Mouse (Mus musculus): ENCODE results near the gene Grk6.

Gene Grk6

DNA sequence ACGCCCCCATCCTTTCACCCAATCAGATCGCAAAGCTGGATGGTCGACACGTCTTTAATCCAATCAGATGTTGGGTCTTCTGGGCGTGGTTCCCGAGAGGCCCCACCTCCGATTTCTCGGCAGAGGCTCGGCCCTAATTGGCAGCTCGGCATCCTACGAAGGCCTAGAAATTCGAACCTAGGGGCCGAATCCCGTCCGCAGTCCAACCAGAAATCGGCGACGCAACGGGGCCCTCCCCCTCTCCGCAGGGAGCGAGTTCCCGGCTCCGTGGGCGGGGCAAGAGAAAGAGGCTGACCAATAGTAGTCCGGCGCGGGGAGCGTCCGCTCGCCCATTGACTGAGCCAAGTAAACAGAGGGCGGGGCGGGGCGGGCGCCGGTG is at the start of gene Grk6:
Gene Grk6, plus strand, starts transcription at position 136 of the 379 bp plus-strand sequence.
- peak; percentile 99 for DNase-seq (ENCODE audit: low read depth in 1 of 2, low spot score in 2 of 2)

DNA sequence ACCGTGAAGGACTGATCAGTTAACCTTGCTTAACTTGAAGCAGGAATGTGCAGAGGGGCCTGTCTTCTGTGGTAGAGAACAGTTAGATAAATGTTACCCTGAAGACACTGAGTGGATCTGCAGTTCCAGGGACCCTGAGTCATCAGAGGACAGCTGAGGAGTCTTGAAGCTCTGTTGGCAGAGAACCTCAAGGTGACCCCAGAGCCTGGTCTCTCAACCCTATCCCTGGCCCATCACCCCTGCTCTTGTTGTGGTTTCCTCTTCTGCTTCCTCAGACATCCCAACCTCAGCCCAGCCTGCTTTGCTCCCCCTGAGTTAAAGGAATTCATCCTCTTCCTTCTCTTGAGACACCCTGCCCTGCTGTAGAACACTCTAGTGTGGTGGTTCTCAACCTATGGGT is 46.8 kb upstream of the Grk6 start, which contains the start of gene Slc34a1:
Gene Slc34a1, plus strand, starts transcription at position 100 of the 400 bp plus-strand sequence.
- no peak for DNase-seq (ENCODE audit: low read depth in 1 of 2, low spot score in 2 of 2)

DNA sequence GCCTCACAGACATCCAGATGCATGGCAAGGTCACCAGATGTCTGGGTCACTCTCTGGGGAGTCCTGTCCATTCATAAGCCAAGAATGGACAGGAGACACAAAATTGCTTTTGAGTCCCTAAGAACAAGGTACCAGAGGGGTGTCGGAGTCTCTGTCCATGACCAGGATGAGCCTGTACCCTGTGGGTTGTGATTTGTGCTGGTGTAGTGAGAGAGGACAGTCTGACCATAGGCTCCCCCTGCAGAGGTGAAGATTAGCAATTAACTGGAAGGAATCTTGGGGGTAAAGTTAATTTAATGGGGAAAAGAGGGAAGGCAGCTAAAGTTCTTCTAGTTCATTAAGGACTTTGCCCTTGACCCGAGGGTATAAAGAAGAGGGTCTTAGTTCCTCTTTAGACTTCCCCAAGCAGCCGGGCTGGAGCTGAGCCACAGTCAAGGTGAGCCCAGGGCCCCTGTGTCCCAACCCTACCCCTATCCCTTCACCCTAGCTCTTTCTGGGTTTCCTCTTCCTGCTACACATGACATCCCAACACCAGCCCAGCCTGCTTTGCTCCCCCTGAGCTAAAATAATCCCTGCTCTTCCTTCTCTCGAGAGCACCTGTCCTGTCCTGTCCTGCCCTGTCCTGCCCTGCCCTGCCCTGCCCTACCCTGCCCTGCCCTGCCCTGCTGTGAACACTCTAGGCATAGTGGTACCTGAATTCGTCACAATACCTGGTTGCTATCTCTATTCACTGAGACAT is 45.4 kb upstream of the Grk6 start:
- no peak for DNase-seq (ENCODE audit: low read depth in 1 of 2, low spot score in 2 of 2)

DNA sequence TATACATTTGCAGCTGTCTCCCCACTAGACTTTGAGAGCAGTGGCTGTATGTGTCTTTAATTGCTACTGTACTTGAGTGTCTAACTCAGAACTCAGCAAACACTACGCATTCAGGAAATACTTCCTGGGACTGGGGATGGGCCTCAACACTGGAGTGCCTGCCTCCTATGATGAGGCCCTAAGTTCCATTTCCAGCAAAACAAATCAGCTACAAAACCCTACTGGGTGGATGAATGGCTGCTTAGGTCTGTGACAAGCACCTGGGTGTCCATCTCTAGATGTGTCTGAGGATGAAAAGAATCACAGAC is 44.9 kb upstream of the Grk6 start:
- no peak for DNase-seq (ENCODE audit: low read depth in 1 of 2, low spot score in 2 of 2)

DNA sequence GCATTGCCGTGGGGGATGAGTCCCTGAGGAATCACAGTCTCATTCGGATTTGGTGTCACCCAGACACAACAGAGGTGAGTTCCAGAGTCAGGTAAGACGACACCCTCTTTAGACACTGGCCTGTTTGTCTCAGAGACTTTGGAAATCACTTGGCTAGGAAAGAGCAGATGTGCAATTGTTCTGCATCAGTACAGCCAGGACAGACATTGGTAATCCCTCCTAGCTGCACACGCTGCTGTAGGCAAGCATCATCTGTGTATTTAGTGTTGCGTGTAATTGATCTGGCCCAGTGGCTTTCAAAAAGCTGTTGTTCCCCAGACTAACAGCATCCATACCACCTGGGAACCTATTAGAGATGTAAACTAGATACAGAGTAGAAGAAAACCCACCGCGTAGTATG is 41.6 kb upstream of the Grk6 start:
- DNase-seq (ENCODE audit: low read depth in 1 of 2, low spot score in 2 of 2): no peak

DNA sequence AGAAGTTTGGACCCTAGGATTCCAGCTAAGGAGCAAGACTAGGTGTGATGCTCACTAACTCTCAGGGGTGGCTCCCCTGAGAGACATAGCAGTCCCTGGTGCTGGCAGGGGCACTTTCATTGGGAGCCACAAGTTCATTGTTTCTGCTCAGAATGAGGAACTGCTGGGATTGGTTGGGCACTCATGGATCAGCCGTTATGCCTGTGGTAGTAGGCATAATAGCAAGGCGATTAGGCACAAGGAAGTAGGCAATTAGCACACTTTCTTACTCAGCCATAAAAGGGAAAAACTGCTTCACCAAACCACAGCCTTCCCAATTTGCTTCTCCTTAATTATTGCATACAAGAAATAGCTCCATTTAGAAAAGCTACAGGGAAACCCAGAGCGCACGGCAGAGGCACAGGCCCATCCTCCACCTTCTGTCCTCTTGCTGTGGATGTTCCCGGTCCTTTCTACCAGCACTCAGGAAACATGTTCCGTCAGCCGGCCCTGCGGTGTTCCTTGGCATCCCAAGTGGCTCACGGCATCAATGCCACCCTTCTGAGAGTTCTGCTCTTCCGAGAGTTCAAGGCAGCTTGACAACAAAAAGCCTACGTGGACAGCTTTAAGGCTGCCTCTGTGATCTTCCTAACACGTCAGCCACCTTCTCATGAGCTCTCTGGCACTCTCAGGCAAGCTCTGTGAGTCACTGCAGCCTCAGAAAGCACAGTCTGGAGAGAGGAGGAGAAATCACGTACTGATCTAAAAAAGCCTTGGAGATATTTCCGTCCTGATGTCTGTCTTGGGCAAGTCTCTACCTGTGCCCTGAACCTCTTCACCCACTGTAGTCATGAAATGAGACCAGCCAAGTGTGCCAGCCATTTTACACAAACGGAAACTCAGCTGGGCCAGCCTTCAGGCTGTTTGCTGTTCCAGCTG is 40.7 kb upstream of the Grk6 start:
- no peak for DNase-seq (ENCODE audit: low read depth in 1 of 2, low spot score in 2 of 2)

DNA sequence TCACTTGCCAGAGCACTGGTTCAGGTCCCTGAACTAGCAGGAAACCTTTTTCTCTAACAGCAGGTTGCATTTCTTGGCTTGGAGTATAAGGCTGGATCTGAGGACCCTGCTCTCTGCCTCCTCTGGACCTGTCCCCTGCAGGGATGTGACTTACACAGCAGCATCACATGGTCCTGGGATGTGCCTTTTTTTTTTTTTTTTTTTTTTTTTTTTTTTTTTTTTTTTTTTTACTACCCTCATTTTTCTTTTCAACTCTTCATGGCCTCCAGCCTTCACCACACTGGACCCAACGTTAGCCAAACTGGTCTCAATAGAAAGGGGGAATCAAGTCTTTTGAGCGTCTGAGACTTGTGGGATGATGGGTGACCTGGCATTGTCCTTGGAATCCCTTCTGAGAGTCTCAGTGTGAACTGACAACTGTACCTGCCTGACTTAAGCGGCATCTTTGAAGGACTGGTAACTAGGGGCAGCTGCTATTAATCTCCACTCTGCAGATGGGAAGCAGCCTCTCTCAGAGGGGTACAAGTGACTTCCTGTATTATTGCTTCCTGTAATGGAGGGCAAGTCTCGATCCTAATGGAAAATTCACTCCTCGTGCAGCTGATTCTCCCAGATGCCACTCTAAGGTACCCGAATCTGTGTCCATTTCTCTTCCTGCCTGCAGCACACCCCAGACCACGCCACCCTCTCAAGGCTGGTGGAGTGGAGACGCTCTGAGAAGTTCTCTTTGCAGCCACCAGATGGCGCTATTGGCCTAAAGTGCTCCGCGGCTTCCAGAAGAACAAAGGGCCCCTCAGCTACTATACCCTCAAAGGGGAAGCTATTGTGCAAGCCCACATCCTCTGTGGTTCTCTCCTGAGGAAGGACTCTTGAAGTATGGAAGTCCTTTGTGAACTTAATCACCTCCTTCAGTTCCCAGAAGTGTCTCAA is 39.8 kb upstream of the Grk6 start:
- DNase-seq (ENCODE audit: low read depth in 1 of 2, low spot score in 2 of 2): peak; percentile 66 to 73

DNA sequence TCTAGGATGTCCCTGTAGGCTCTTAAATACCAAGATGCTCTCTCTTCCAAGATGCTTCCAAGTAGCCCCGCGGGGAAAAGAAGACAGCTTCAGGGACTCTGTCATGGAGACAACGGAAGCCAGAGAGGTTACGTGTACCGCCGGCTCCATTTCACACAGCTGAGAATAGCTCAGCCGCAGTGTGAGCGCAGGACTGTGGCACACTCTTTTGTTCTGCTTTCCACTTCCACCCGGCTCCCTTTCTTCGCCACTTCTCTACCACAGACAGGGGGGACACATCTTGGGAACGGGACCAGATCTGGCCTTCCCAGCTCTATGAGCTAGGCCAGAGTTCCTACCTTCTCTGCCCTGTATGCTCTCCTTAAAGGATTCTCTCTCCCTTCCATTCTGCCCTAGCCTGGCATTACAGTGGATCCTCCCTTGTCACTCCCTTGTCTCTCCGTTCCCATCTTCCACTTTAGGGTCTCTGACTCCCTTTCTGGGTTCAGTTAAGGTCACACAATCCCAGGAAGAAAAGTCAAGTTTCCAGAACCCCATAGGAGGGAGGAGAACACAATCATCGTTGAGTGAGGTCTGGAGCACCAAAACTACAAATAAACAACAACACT is 39.0 kb upstream of the Grk6 start:
- DNase-seq (ENCODE audit: low read depth in 1 of 2, low spot score in 2 of 2): peak in 1 of 2 experiments; percentile 45

DNA sequence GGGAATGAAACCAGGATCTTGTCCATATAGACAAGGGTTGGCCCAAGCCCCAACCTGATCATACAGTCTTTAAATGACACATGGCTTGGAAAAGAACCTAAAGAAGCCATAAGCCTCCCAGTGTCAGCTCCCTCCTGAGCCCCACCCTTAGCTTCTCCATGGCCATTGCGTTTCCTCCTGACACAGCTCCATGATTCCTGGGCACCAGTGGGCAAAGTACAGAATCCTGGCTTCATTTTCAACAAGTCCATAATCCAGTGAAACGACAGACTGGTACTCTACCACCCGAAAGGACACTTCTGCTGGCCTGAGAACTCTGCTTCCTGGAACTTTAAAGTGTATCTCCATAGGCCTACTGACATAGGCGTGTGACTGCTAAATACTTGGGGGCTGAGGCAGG is 37.5 kb upstream of the Grk6 start:
- no peak for DNase-seq (ENCODE audit: low read depth in 1 of 2, low spot score in 2 of 2)

DNA sequence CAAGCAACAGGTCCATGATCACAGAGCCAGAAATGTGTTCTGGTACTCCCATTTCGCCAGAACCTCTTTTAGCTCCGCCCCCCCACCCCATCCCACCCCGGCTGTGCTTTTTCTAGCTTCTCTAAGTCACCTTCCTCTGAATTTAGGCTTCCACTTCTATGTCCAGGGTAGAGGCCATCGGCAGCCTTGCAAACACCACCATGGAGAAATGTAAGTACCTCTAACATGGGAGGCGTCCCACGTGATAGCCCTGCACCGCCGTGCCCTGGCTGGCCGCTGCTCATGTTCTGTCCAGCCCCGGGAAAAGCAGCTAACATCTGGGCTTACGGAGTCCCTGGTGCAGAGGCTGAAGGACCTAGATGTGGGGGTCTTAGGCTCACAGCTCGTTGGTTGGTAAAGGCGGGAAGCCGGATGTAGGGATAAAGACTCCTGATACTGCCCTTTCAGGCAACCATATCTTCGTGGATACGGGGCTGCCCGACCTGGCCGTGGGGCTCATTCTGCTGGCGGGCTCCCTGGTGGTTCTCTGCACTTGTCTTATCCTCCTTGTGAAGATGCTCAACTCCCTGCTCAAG is 36.2 kb upstream of the Grk6 start:
- DNase-seq (ENCODE audit: low read depth in 1 of 2, low spot score in 2 of 2): no peak

DNA sequence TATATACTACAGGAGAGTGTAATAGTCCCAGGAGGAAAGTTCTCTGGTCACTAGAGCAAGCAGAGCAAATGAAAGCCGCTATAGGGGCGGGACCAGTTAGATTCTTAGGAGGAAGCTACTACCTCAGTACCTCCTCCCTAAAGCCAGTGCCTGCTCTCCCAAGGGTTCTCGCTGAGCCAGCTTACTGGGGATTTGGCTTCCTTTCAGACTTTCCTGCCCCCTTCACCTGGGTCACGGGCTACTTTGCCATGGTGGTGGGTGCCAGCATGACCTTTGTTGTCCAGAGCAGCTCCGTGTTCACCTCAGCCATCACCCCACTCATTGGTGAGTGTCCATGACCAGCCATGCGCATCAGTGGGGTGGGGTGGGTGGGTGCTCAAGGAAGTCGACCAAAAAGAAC is 33.0 kb upstream of the Grk6 start:
- no peak for DNase-seq (ENCODE audit: low read depth in 1 of 2, low spot score in 2 of 2)

DNA sequence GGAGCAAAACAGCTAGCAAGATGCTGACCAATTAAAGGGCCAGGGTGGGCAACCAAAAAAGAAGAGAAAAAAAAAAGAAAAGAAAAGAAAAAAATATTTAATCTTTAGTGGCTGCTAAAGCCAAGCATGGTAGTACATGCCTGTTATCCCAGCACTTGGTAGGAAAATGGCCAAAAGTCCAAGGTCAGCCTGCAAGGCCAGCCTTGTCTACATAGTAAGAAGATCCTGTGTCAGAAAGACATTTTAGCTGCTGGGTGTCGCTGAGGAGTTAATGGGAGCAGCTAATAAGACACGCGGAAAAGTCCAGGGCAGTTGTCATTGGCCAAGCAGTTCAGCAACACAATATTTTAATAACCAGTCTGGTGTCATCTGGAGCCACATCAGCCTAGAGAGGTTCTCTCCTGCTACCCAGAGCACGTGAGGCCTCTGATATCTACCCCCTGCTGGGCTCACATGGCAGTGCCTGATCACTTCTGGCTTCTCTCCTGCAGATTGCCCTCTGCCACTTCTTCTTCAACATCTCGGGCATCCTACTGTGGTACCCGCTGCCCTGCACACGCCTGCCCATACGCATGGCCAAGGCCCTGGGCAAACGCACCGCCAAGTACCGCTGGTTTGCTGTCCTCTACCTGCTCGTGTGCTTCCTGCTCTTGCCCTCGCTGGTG is 32.1 kb upstream of the Grk6 start:
- DNase-seq (ENCODE audit: low read depth in 1 of 2, low spot score in 2 of 2): no peak

DNA sequence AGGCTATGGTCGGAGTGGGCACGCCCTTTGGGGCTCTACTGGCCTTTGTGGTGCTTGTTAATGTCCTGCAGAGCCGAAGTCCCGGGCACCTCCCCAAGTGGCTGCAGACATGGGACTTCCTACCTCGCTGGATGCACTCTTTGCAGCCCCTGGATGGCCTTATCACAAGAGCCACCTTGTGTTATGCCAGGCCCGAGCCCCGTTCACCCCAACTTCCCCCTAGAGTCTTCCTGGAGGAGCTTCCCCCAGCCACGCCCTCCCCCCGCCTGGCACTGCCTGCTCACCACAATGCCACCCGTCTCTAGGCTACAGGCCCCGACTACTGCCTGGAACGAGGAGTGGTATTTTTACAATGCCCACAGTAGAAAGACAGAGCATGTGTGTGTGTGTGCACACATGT is 31.5 kb upstream of the Grk6 start:
- no peak for DNase-seq (ENCODE audit: low read depth in 1 of 2, low spot score in 2 of 2)

DNA sequence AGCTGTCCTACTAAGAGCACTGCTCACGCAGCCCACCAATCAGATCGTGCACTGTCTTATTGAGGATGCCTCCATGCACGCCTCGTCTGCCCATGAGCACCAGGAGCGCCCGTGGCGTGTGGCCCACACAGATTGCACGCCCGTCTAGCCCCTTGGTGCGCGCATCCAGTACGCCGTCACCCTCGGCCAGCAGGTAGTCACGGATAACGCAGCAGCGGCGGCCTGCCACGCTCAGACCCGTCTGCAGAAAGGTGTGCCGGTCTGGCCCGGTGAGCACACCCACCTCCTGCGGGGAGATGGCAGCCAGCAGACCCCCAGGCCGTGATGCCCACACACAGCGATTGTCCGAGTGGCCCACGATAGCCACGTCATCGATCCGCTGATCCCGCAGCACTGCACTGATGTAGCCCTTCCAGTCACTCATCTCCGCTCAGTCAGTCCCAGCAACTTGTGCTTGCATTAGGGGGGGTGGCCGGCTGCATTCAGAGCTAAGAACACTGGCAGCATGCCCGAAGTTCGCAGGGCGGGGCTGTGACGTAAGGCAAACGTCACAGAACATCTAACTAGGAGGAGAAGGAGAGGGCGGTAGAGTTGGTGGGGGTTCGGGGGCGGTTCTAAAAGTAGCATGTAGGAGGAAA is 30.0 kb upstream of the Grk6 start, which contains the start of gene Pfn3:
Gene Pfn3, minus strand, starts transcription at position 490 of the 638 bp plus-strand sequence.
- no peak for DNase-seq (ENCODE audit: low read depth in 1 of 2, low spot score in 2 of 2)

DNA sequence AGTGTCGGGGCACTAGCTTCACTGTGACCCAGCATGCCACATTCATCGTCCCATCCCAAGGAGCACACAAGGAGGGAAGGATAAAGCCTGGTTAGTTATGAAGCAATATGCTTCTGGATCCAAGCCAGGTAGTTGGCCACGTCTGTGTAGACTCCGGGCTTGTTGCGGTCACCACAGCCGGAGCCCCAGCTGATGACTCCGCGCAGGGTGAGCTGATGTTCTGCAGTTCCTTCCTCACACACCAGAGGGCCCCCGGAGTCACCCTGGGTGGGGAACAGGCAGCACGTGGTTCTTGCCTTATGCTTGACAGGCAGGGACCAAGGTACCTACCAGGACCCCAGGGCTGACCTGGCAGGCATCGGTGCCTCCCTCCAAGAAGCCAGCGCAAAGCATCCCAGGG is 26.9 kb upstream of the Grk6 start:
- DNase-seq (ENCODE audit: low read depth in 1 of 2, low spot score in 2 of 2): peak; percentile 76 to 82

DNA sequence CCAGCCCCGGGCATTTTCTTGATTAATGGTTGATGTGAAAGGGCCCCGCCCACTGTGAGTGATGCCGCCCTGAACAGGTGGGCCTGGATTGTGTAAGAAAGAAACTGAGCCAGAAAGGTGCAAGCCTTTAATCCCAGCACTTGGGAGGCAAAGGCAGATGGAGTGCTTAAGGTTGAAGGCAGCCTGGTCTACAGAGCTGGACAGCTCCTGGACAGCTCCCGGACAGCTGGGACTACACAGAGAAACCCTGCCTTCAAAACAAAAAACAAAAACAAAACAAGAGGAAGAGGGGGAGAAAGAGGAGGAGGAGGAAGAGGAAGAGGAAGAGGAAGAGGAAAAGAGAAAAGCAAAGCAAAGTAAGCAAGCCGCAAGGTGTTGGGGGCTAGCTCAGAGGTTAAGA is 25.7 kb upstream of the Grk6 start:
- DNase-seq (ENCODE audit: low read depth in 1 of 2, low spot score in 2 of 2): no peak

DNA sequence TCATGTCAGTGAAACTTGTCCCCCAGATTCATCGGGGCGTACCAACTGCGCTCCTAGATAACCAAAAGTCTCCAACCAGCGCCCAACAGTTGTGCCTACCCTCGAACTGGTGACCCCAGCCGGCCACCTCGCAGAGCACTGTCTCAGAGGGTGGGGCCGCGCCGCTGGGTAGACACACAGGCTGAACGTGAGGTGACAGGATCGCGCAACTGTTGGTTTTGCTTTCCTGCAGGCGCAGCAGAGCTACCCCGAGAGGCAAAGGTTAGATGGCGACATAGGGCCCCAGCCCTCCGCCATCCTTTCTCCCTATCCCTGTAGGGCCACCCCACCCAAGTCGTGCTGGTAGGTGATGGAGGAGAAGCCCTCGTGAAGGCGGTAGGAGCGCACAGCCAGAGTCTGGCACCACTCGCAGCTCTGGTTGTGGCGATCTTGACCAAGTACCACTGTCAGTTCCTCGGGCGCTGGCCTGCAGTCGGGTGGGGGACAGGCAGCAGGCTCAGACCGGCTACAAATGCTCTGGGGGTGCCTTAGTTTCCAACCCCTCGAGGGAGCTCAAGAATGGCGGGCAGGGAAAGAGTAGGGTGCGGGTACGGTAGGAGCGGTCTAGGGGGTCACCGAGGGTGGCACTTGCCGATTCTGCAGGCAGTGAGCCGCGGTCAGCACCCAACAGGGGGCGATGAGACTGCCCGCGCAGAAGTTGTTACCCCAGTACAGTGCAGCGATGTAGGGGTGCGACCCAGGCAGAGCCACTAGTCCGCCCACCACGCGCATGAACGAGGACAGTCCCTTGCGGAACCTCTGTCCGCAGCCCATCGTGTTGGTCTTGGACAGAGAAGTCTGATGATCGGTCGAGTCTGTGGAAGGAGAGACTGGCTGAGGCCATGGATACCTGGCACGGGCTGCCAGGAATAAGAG is 24.6 kb upstream of the Grk6 start:
- no peak for DNase-seq (ENCODE audit: low read depth in 1 of 2, low spot score in 2 of 2)

All from monocyte, adult 2 months (primary cell).